Mouse (Mus musculus) c-Kit-positive CD71-positive TER-119-positive erythroid progenitor cells, embryonic 14.5 days (primary cell): ENCODE data around the gene Tgtp1.
"Not testable (repeated sequence)": the region's sequence is repeated elsewhere in the genome, so short reads cannot be mapped to it uniquely, and the experiment has no call there.

Source experiments
- DNase-seq: peaks from one replicate; pipeline ENCODE4 v3.0.0-alpha.2; 2013; ENCODE audit warnings: low spot score

Tgtp1 gene

GRCm38 (mm10) chr11:48994018-48994417 lies at the start of gene Tgtp1:
Gene Tgtp1 (minus strand): TSS chr11:48994172.
- DNase-seq: peak; percentile 4

GRCm38 (mm10) chr11:49012074-49012473 lies 18.1 kb upstream of the Tgtp1 start:
- DNase-seq: not testable (repeated sequence)

GRCm38 (mm10) chr11:49006785-49007184 lies 12.8 kb upstream of the Tgtp1 start:
- not testable (repeated sequence) for DNase-seq

GRCm38 (mm10) chr11:49006317-49006716 lies 12.3 kb upstream of the Tgtp1 start:
- DNase-seq: not testable (repeated sequence)

GRCm38 (mm10) chr11:49000411-49000810 lies 6.4 kb upstream of the Tgtp1 start:
- DNase-seq: not testable (repeated sequence)

- DNase-seq: not testable (repeated sequence)
Observed at GRCm38 (mm10) chr11:48993296-48993695, 676 bp downstream of the Tgtp1 start.

GRCm38 (mm10) chr11:48991740-48992520 lies 2.0 kb downstream of the Tgtp1 start, which contains the start of gene Gm12185:
Gene Gm12185 (minus strand): TSS chr11:48992226.
- not testable (repeated sequence) for DNase-seq

- not testable (repeated sequence) for DNase-seq
Observed at GRCm38 (mm10) chr11:48989981-48990380, 4.0 kb downstream of the Tgtp1 start.

- not testable (repeated sequence) for DNase-seq
Observed at GRCm38 (mm10) chr11:48988219-48988618, 5.8 kb downstream of the Tgtp1 start.

- DNase-seq: not testable (repeated sequence)
Observed at GRCm38 (mm10) chr11:48982848-48983247, 11.1 kb downstream of the Tgtp1 start.

GRCm38 (mm10) chr11:48980052-48980451 lies 13.9 kb downstream of the Tgtp1 start:
- DNase-seq: not testable (repeated sequence)

- not testable (repeated sequence) for DNase-seq
Observed at GRCm38 (mm10) chr11:48979251-48979650, 14.7 kb downstream of the Tgtp1 start, which contains the start of gene 9930111J21Rik1. Gene 9930111J21Rik1 (minus strand): TSS chr11:48979398.

- not testable (repeated sequence) for DNase-seq
Observed at GRCm38 (mm10) chr11:48978240-48978939, 15.6 kb downstream of the Tgtp1 start, which contains the start of gene Olfr56. Gene Olfr56 (plus strand): TSS chr11:48978889.

- not testable (repeated sequence) for DNase-seq
Observed at GRCm38 (mm10) chr11:48974686-48975085, 19.3 kb downstream of the Tgtp1 start.

- DNase-seq: not testable (repeated sequence)
Observed at GRCm38 (mm10) chr11:48946090-48946489, 47.9 kb downstream of the Tgtp1 start, which contains the start of gene Psme2b. Gene Psme2b (minus strand): TSS chr11:48946190.

- not testable (repeated sequence) for DNase-seq
Observed at GRCm38 (mm10) chr11:48939286-48939685, 54.7 kb downstream of the Tgtp1 start.
